Mouse (Mus musculus): ENCODE data around the gene Tex9.
"Not testable (repeated sequence)": the region's sequence is repeated elsewhere in the genome, so short reads cannot be mapped to it uniquely, and the experiment has no call there.

Gene Tex9

GRCm38 (mm10) chr9:72477306-72477705 is 14.7 kb downstream of the Tex9 start:
- DNase-seq = no peak

- peak; percentile 56 for DNase-seq
Measured at GRCm38 (mm10) chr9:72475511-72475910, 16.5 kb downstream of the Tex9 start.

GRCm38 (mm10) chr9:72469851-72470250 is 22.2 kb downstream of the Tex9 start:
- no peak for DNase-seq

GRCm38 (mm10) chr9:72468616-72469015 is 23.4 kb downstream of the Tex9 start:
- DNase-seq = no peak

GRCm38 (mm10) chr9:72467551-72468407 is 24.2 kb downstream of the Tex9 start:
- no peak for DNase-seq

GRCm38 (mm10) chr9:72465754-72466181 is 26.2 kb downstream of the Tex9 start:
- DNase-seq = no peak

GRCm38 (mm10) chr9:72464806-72465205 is 27.2 kb downstream of the Tex9 start:
- no peak for DNase-seq

- DNase-seq = no peak
Measured at GRCm38 (mm10) chr9:72462427-72462826, 29.6 kb downstream of the Tex9 start.

- no peak for DNase-seq
Measured at GRCm38 (mm10) chr9:72460767-72461166, 31.2 kb downstream of the Tex9 start.

GRCm38 (mm10) chr9:72459703-72460102 is 32.3 kb downstream of the Tex9 start:
- no peak for DNase-seq

GRCm38 (mm10) chr9:72458233-72458632 is 33.8 kb downstream of the Tex9 start:
- DNase-seq = peak; percentile 65

- no peak for DNase-seq
Measured at GRCm38 (mm10) chr9:72456374-72456773, 35.6 kb downstream of the Tex9 start.

- DNase-seq = not testable (repeated sequence)
Measured at GRCm38 (mm10) chr9:72454281-72454680, 37.7 kb downstream of the Tex9 start.

GRCm38 (mm10) chr9:72451111-72451510 is 40.9 kb downstream of the Tex9 start:
- no peak for DNase-seq

- DNase-seq = no peak
Measured at GRCm38 (mm10) chr9:72450363-72450762, 41.6 kb downstream of the Tex9 start.

- no peak for DNase-seq
Measured at GRCm38 (mm10) chr9:72449841-72450240, 42.2 kb downstream of the Tex9 start.

GRCm38 (mm10) chr9:72449367-72449766 is 42.6 kb downstream of the Tex9 start:
- no peak for DNase-seq

- peak; percentile 31 for DNase-seq
Measured at GRCm38 (mm10) chr9:72448026-72448425, 44.0 kb downstream of the Tex9 start.

- DNase-seq = no peak
Measured at GRCm38 (mm10) chr9:72441927-72442715, 49.9 kb downstream of the Tex9 start.

- DNase-seq = no peak
Measured at GRCm38 (mm10) chr9:72440948-72441926, 50.8 kb downstream of the Tex9 start.

- DNase-seq = no peak
Measured at GRCm38 (mm10) chr9:72440358-72440757, 51.7 kb downstream of the Tex9 start.

GRCm38 (mm10) chr9:72438749-72439148 is 53.3 kb downstream of the Tex9 start:
- DNase-seq = no peak
